Mouse (Mus musculus) 416B (cell line): ENCODE data around the gene Esp23.
"Not testable (repeated sequence)": the region's sequence is repeated elsewhere in the genome, so short reads cannot be mapped to it uniquely, and the experiment has no call there.

Experiments used
- DNase-seq: peaks from one replicate; pipeline ENCODE4 v3.0.0; 2011; ENCODE audit warnings: low read depth

The Esp23 gene

DNA sequence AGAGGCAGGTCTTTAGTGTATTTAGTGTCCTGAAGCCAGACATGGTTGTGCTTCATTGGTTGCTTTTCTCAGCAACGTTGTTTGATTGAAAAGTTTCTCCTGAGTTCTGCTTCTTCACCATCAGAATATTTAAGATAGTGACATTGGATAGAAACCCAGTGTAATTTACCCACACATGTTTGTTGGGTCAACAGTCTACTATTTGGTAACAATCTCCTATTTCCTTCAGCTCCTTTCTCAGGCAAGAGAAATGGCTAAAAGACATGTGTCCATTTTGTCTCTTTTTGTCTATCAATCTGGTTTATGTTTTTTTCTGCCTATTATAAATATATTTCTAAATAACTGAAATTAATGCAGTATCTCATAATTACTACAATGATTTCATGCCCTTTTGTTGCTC lies at the start of gene Esp23:
Gene Esp23, minus strand, starts transcription at position 101 of the 400 bp plus-strand sequence.
- no peak for DNase-seq

DNA sequence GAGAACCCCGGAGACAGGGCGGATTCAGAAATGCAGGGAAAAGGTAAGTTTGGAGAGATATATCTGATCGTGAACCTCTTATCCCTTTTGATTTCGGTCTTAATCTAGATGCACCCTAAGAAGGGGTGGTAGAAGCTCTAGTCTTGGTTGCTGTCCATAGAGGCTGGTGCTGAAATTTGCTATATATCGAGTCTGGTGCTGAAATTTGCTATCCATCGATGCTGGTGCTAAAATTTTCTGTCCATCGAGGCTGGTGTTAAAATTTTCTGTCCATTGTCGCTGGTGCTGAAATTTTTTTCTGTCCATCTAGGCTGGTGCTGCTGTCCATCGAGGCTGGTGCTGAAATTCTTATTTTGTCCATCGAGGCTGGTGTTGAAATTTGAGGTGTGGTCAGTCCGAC lies 30.3 kb upstream of the Esp23 start:
- DNase-seq = peak; percentile 30

DNA sequence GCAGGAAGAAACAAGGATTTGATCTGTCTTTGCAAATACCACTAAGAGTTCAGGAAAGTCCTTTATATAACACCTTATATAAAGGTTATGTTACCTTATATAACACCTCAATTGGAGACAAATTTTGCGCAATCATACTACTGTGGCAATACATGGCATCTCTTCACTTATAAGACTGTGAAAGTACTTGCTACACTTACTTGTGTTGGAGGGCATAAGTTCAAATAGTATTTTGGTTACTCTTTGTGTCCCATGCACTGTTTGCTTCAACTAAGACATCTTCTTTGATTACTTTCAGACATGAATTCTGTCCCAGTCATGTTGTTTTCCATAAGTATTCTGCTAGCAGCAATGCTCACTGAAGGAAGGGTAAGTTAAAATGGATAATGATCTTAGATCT lies 18.2 kb upstream of the Esp23 start, which contains the start of gene Esp22:
Gene Esp22, plus strand, starts transcription at position 301 of the 400 bp plus-strand sequence.
- no peak for DNase-seq

DNA sequence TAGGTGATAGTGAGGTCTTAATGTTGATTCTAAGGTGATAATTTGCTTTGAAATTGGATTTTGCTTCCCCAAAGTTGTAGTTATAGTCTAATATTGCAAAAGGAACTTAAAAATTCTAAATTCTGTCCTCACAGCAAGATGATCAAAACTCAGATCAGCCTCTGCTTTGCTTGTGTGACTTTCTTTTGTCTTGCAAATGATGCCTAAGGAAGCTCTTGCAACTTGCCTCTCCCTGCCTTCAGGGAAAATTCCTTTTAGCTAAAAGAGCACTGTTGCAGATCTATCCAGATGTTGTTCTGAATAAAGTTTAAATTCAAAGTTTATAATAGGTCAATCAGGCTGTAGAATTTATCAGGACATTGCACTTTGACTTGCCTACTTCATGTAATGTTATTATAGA lies 13.2 kb downstream of the Esp23 start:
- no peak for DNase-seq

DNA sequence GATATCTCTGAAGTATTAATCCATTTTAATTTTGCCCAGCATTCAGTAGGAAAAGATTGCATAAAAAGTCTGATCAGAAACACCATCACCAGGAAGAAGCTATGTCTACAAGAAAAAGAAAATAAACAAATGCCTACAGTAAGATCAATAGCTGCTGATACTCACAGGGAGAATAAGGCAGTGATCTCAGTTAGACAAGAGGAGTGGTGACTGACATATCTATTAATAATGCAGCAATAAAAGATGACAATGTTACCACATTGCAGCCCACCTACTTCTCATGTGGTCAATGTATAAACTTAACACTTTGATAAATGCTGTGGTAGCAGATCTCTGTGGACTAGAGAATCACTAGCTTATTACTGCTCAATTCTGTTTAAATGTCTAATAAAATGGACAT lies 33.6 kb downstream of the Esp23 start, which contains the start of gene Gm21903:
Gene Gm21903, minus strand, starts transcription at position 101 of the 400 bp plus-strand sequence.
- DNase-seq = no peak

DNA sequence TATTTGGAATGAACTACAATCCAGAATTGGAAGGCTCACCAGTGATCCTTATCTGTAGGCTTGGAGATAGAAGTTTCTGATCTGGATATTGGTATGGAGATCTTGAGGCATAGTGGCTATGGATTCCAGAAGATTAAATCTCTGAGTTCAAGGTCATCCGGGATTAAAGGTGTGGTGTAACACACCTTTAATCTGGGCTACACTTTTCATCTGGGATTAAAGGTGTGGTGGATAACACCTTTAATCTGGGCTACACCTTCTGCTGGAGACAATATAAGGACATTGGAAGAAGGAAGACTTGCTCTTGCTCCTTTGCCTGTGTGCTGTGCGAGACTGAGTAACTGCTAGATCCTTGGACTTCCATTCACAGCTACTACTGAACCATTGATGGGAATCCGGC lies 40.4 kb downstream of the Esp23 start, which contains the start of gene Esp24:
Gene Esp24, plus strand, starts transcription at position 301 of the 400 bp plus-strand sequence.
- not testable (repeated sequence) for DNase-seq
